Mouse (Mus musculus) heart, adult 2 months (tissue): ENCODE results near the gene Tbkbp1. TPM values are rescaled to one million over a fixed set of nuclear protein-coding genes. Genes with fewer than 3 reads are reported as not detected.

ENCODE experiments used
- DNase-seq, 2 experiments: peaks; one replicate each; pipeline ENCODE4 v3.0.0; 2021
- H3K27ac ChIP-seq: fragments of 200-600 bp; 2 replicates; pipeline ENCODE4 v1.8.1; 2022
- H3K27me3 ChIP-seq: fragments of 200-500 bp; 2 replicates; pipeline ENCODE4 v1.6.1; 2012; ENCODE audit warnings: mild to moderate bottlenecking, low read length, inconsistent platforms, mixed read lengths; ENCODE audit not compliant: control insufficient read depth, insufficient read depth
- H3K36me3 ChIP-seq: fragments of 200-500 bp; 2 replicates; pipeline ENCODE4 v1.6.1; 2012; ENCODE audit warnings: low read length, inconsistent platforms; ENCODE audit not compliant: control insufficient read depth, insufficient read depth
- H3K4me1 ChIP-seq: fragments of 200-500 bp; 2 replicates; pipeline ENCODE4 v1.6.1; 2011; ENCODE audit warnings: low read length; ENCODE audit not compliant: control insufficient read depth, insufficient read depth
- H3K4me3 ChIP-seq: fragments of 200-600 bp; 2 replicates; pipeline ENCODE4 v1.8.1; 2022
- H3K79me2 ChIP-seq: fragments of 200-500 bp; replicated peaks from 2 replicates; pipeline ENCODE4 v1.6.1; 2012; ENCODE audit warnings: mild to moderate bottlenecking, inconsistent platforms, low read length, moderate library complexity, mixed read lengths; ENCODE audit not compliant: control insufficient read depth, insufficient read depth
- H3K9ac ChIP-seq: fragments of 200-500 bp; 2 replicates; pipeline ENCODE4 v1.6.1; 2012; ENCODE audit warnings: low read depth, mild to moderate bottlenecking, control low read depth, inconsistent platforms, low read length, mixed read lengths
- CTCF ChIP-seq: fragments of 200-600 bp; IDR thresholded peaks from 2 replicates; pipeline ENCODE4 v1.8.1; 2022; ENCODE audit warnings: antibody characterized with exemption, mild to moderate bottlenecking, moderate library complexity
- EP300 ChIP-seq: fragments of 200-500 bp; IDR thresholded peaks from 2 replicates; pipeline ENCODE4 v1.6.1; 2011; ENCODE audit warnings: low read depth, low read length, control low read depth; ENCODE audit not compliant: insufficient read depth
- POLR2A ChIP-seq: fragments of 200-500 bp; IDR thresholded peaks from 2 replicates; pipeline ENCODE4 v1.6.1; 2011; ENCODE audit warnings: mild to moderate bottlenecking, low read depth, low read length, control low read depth; ENCODE audit not compliant: insufficient read depth
- WGBS: fragments of 180-500 bp; shearing (Covaris S2); methylation state at CpG from one replicate; pipeline ENCODE4 v1.1.7; 2018; 5-methylcytosine and 5-hydroxymethylcytosine counted together
- intact Hi-C: fragments of 180-260 bp; cut with DNase I; formaldehyde crosslinking; loops from one replicate; pipeline ENCODE4 v1.15.1; 2025
- polyA plus RNA-seq: library from polyadenylated mRNA; depleted of rRNA; stranded (reverse); fragments of >200 nt; gene quantifications from 2 replicates; pipeline ENCODE4 v1.2.3, GENCODE M21; 2012
- total RNA-seq, 2 experiments: library from RNA; stranded (reverse); gene quantifications; 2 replicates each; pipeline ENCODE4 v1.2.3; 2021

The Tbkbp1 gene
- total and polyA plus RNA-seq, 3 experiments, result 12.1 to 13.5 (median 12.2) TPM

DNA sequence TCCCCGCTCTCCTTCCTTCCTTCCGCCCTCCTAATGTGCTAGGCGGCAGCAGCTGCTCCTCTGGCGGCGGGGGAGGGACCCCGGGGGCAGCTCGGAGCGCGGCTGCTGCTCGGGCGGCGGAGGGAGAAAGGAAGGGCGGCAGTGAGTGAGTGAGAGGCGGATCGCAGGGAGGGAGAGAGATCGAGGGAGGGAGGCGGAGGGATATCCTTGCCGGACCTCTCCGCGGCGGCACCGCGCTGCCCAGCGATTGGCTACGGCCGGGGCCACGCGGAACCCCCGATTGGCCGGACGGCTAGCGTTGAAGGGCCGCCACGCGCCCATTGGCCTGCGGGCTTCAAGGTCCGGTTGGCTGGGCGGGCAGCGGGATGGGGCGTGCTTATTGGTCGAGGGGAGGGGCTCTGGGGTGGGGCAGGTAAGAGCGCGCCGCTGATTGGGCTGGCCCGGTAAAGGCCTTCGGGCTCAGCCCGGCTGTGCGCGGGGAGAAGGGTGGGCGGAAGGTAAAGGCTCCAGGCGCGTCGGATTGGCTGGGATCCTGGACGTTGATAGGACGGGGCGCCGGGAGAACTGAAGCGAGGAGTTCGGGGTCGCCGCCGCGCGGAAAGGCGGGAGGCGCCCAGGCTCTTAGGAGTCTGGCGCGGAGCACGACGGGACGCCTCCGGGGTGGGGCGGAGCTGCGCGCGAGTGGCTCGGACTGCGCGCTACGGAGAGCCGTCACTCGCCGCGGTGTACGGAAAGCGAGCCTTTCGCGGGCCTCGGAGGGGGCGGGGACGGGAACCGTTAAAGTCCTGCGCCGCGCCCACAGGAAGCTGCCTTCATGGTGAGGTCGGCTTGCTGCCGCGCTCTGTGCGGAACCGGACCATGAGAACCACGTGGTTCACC is 36.7 kb upstream of the Tbkbp1 start, which contains the start of gene Kpnb1:
Gene Kpnb1, minus strand, starts transcription at position 118 of the 879 bp plus-strand sequence.
- Histone ChIP-seq H3K27me3 (no peaks in the 10 kb centered on the region), H3K4me3 (peak within 1 kb of the TSS; percentile 86), H3K27ac (peak within 1 kb of the TSS; percentile 97), H3K36me3 (peaks cover 15% of the 10 kb centered on the region), H3K4me1 (no peaks in the 10 kb centered on the region; the same call in 1 of the 2 replicates), H3K9ac (peak within 1 kb of the TSS; percentile 95), H3K79me2 (peaks cover 2% of the 10 kb centered on the region; the same call in 1 of the 2 replicates)
- DNase-seq, result peak; percentile 98 to 100
- 1% methylated on average over 70 of the region's 101 CpGs for WGBS
- TF ChIP-seq EP300 (peak; percentile 58; the same call in 1 of the 2 replicates), POLR2A (peak; percentile 83), CTCF (no peak)
- intact Hi-C loops, result loop anchor here (2.0 to 10.0 kb wide), 4 partner anchors 37 to 517 kb away; partner anchors contain the start of genes Pcgf2, Psmb3 and Tbkbp1

DNA sequence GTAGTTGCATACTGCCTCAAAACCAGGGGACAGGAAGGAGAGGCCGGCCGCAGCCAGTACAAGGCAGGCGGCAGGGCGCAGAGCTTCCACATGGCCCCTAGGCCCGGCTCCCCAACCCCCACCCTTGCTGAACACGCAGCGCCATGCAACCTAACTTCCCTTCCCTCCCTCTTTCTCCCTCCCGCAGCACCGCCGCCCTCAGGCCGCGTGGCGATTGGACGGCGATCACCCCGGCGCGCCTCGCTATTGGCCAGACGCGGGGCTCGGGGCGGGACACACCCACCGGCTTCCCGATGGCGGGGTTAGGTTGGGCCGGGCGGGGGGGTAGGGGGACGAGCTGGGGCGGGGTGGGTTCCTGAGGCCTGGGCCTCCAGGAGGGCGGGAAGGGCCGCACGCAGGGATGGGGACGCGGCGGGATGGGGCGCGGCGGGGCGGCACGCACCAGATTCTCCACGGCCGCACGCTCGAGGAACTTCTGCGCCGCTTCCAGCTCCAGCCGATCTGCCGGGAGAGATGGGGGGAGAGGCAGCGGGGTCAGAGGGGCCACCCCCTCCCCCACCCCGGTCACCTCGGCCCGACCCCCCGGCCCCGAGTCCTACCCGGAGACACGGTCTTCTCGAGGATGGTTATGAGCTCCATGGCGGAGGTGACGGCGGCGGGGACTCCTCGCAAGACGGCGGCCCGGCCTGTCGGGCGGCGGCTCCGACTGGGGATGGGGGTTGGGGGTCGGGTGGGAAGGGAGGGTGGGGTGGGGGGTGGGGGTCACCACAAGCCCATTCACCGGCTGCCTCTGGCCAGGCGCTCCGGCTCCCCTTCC is 35.9 kb upstream of the Tbkbp1 start:
- peak overlapping the region; percentile 95 for H3K27ac ChIP-seq
- H3K4me3 ChIP-seq, result peak overlapping the region; percentile 86
- H3K79me2 ChIP-seq, result peaks cover 2% of the 10 kb centered on the region; the same call in 1 of the 2 replicates
- no peaks in the 10 kb centered on the region; the same call in 1 of the 2 replicates for H3K4me1 ChIP-seq
- peaks cover 23% of the 10 kb centered on the region for H3K36me3 ChIP-seq
- TF ChIP-seq CTCF (0 out of 2 replicates have a peak, but pooled peaks have one; percentile 1), EP300 (0 out of 2 replicates have a peak, but pooled peaks have one; percentile 11), POLR2A (no peak)
- H3K27me3 ChIP-seq, result no peaks in the 10 kb centered on the region
- H3K9ac ChIP-seq, result peak overlapping the region; percentile 95
- peak; percentile 98 for DNase-seq
- intact Hi-C loops, result loop anchor here (2.0 to 10.0 kb wide), 4 partner anchors 36 to 518 kb away; partner anchors contain the start of genes Pcgf2, Psmb3 and Tbkbp1
- under 1% methylated on average over 50 of the region's 74 CpGs for WGBS

DNA sequence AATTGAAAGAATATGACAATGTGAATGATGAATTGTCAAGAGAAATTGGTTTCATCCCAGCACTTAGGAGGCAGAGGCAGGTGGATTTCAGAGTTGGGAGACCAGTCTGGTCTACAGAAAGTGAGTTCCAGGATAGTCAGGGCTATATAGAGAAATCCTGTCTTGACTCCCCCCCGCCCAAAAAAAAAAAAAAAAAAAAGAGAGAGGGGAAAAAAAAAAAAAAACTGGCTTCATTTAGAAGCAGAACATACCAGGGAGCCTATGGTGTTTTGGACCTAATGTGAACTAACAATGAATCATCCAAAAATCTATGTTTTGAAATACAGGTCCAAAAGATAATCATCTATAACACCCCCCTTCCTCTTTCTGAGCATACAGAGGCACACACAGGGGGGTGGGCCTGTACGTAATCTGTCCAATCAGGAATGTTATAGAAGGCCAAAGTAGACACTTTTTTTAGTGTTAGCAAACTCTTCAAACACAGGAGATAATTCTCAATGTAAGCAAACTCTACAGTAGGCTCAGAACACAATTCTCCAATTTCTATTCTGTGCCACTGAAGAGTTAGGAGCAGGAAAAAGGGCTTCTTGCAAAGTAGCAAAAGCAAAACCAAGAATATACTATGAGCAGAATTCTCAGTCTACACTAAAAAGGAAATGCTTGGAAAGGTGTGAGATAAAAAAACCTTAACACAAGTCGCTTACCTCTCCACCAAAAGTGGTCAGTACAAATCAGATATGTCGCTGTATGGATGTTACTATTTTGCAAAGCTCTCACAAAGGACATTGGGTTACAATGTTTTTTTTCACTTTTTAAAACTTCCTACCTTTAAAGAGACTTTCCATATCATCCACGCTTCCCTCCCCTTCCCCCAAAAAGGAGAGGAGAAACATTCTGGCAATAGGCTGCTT is 34.7 kb upstream of the Tbkbp1 start:
- WGBS, result 56% methylated on average over 5 of the region's 5 CpGs

DNA sequence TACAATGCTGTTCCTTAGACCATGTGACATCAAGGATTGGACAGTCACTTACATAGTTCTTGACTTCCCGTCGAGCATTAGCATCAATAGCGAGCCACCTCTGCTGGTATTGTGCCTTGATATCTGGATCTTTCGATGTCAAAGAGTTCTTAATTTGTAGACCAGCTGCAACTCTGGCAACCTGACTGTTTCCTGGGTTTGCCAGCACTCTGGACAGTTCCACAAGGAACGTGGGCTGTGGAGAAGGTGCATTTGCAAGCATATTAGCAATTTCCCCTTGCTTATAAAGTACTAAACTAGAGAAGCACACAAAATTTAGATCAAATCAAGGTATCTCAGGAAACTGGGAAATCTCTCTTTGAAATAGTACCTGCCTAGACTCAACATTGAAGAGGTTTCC is 33.6 kb upstream of the Tbkbp1 start:
- TF ChIP-seq CTCF (no peak), EP300 (no peak)
- Histone ChIP-seq H3K27me3 (no peaks in the 10 kb centered on the region), H3K36me3 (peaks cover 24% of the 10 kb centered on the region), H3K9ac (no peak overlapping the region), H3K79me2 (peaks cover 5% of the 10 kb centered on the region), H3K27ac (no peak overlapping the region), H3K4me3 (no peak overlapping the region), H3K4me1 (no peaks in the 10 kb centered on the region; the same call in 1 of the 2 replicates)
- intact Hi-C loops, result loop anchor here (5.0 to 10.0 kb wide), 3 partner anchors 127 to 520 kb away; partner anchors contain the start of genes Pcgf2 and Psmb3
- DNase-seq, result no peak
- 52% methylated on average over 5 of the region's 5 CpGs for WGBS

More for the DNA sequence above, 34.7 kb upstream of the Tbkbp1 start:
- intact Hi-C loops, result loop anchor here (2.0 to 10.0 kb wide), 4 partner anchors 35 to 519 kb away; partner anchors contain the start of genes Pcgf2, Psmb3 and Tbkbp1
- Histone ChIP-seq H3K4me3 (no peak overlapping the region; the same call in 1 of the 2 replicates), H3K27me3 (no peaks in the 10 kb centered on the region), H3K27ac (no peak overlapping the region; the same call in 1 of the 2 replicates), H3K79me2 (peaks cover 5% of the 10 kb centered on the region), H3K36me3 (peaks cover 24% of the 10 kb centered on the region), H3K9ac (no peak overlapping the region), H3K4me1 (no peaks in the 10 kb centered on the region; the same call in 1 of the 2 replicates)
- TF ChIP-seq EP300 (no peak), POLR2A (no peak), CTCF (no peak)
- no peak for DNase-seq

DNA sequence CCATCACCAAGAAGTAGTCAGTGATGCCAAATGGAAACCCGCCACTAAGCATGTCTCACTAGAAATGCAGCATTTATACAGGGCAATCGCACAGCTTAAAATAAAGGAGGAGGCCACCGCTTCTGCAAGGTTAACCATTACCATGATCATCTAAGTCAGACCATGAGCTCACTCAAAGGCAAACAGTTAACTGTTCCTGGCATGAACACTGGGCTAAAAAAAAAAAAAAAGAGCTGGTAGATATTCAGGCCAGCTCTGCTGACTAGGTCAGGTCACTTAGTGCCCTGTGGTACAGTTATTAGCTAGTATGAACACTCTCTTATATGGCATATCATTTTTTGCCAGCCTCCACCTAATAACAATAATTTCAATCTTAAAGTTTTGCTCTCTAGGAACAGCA is 31.2 kb upstream of the Tbkbp1 start:
- TF ChIP-seq POLR2A, result no peak
- TF ChIP-seq CTCF, result no peak
- no peak for TF ChIP-seq EP300
- WGBS, result 78% methylated on average over 3 of the region's 3 CpGs
- intact Hi-C loops, result loop anchor here (10.0 kb wide), 1 partner anchor 522 kb away; the partner anchor contains the start of genes Pcgf2 and Psmb3
- no peak overlapping the region for H3K27ac ChIP-seq
- H3K36me3 ChIP-seq, result peaks cover 26% of the 10 kb centered on the region
- H3K4me1 ChIP-seq, result no peaks in the 10 kb centered on the region; the same call in 1 of the 2 replicates
- H3K27me3 ChIP-seq, result no peaks in the 10 kb centered on the region
- no peak overlapping the region for H3K9ac ChIP-seq
- DNase-seq, result no peak
- H3K4me3 ChIP-seq, result no peak overlapping the region
- H3K79me2 ChIP-seq, result peaks cover 5% of the 10 kb centered on the region
